Mouse (Mus musculus) MEL-GATA-1-ER (cell line): ENCODE data around the gene Rgl3.

ENCODE experiments used
- DNase-seq: peaks from one replicate; pipeline ENCODE4 v3.0.0-alpha.2; 2012; ENCODE audit warnings: low read depth; ENCODE audit errors: extremely low read depth

The Rgl3 gene

GRCm38 (mm10) chr9:21983911-21984310 is 5.3 kb downstream of the Rgl3 start:
- DNase-seq = no peak

GRCm38 (mm10) chr9:21978398-21979128 is 10.7 kb downstream of the Rgl3 start:
- DNase-seq = no peak

GRCm38 (mm10) chr9:21977972-21978371 is 11.3 kb downstream of the Rgl3 start:
- no peak for DNase-seq

- DNase-seq = no peak
These were observed 11.9 kb downstream of the Rgl3 start for GRCm38 (mm10) chr9:21977331-21977730.

GRCm38 (mm10) chr9:21976626-21977175 is 12.5 kb downstream of the Rgl3 start:
- DNase-seq = no peak

- DNase-seq = no peak
These were observed 19.9 kb downstream of the Rgl3 start for GRCm38 (mm10) chr9:21969304-21969703.

GRCm38 (mm10) chr9:21968883-21969282 is 20.4 kb downstream of the Rgl3 start:
- no peak for DNase-seq

GRCm38 (mm10) chr9:21963417-21963816 is 25.8 kb downstream of the Rgl3 start, which contains the start of gene Epor:
Gene Epor (minus strand): TSS chr9:21963506.
- peak; percentile 82 for DNase-seq

GRCm38 (mm10) chr9:21962416-21963059 is 26.7 kb downstream of the Rgl3 start:
- peak; percentile 99 for DNase-seq

GRCm38 (mm10) chr9:21962010-21962409 is 27.2 kb downstream of the Rgl3 start:
- no peak for DNase-seq

GRCm38 (mm10) chr9:21961366-21961980 is 27.8 kb downstream of the Rgl3 start:
- DNase-seq = no peak

- DNase-seq = no peak
These were observed 28.6 kb downstream of the Rgl3 start for GRCm38 (mm10) chr9:21960558-21961208.

GRCm38 (mm10) chr9:21960135-21960534 is 29.1 kb downstream of the Rgl3 start:
- DNase-seq = no peak

- no peak for DNase-seq
These were observed 30.0 kb downstream of the Rgl3 start for GRCm38 (mm10) chr9:21959244-21959643.

GRCm38 (mm10) chr9:21958372-21958771 is 30.9 kb downstream of the Rgl3 start:
- DNase-seq = no peak

GRCm38 (mm10) chr9:21955570-21956281 is 33.5 kb downstream of the Rgl3 start, which contains the start of gene Swsap1:
Gene Swsap1 (plus strand): TSS chr9:21955755.
- DNase-seq = peak; percentile 99

GRCm38 (mm10) chr9:21955225-21955569 is 34.0 kb downstream of the Rgl3 start:
- no peak for DNase-seq

- no peak for DNase-seq
These were observed 34.6 kb downstream of the Rgl3 start for GRCm38 (mm10) chr9:21954635-21955034.

GRCm38 (mm10) chr9:21953600-21953999 is 35.6 kb downstream of the Rgl3 start:
- no peak for DNase-seq

GRCm38 (mm10) chr9:21951977-21952376 is 37.3 kb downstream of the Rgl3 start:
- DNase-seq = no peak

GRCm38 (mm10) chr9:21950322-21950721 is 38.9 kb downstream of the Rgl3 start:
- no peak for DNase-seq
